Mouse (Mus musculus) embryonic facial prominence, embryonic 12.5 days (tissue): ENCODE data around the gene Hnf1a. TPM values are rescaled to one million over a fixed set of nuclear protein-coding genes. Genes with fewer than 3 reads are reported as not detected.
A peak's percentile ranks its signal among the peaks of the same experiment; 100 is the strongest.

Experiments
- ATAC-seq: fragments of 200-750 bp; cut with Nextera tagmentation; 2 replicates; pipeline ENCODE4 v1.8.0; 2017; ENCODE audit not compliant: insufficient number of reproducible peaks, insufficient read depth, low FRiP score, low TSS enrichment
- H3K27ac ChIP-seq: fragments of 300-500 bp; sonication (generic); 2 replicates; pipeline ENCODE4 v1.5.1; 2016; ENCODE audit warnings: mild to moderate bottlenecking
- H3K27me3 ChIP-seq: fragments of 300-500 bp; sonication (generic); 2 replicates; pipeline ENCODE4 v1.6.1; 2016; ENCODE audit warnings: mild to moderate bottlenecking, moderate library complexity
- H3K36me3 ChIP-seq: fragments of 300-500 bp; sonication (generic); 2 replicates; pipeline ENCODE4 v1.6.1; 2016; ENCODE audit warnings: mild to moderate bottlenecking
- H3K4me1 ChIP-seq: fragments of 300-500 bp; sonication (generic); 2 replicates; pipeline ENCODE4 v1.6.1; 2016
- H3K4me2 ChIP-seq: fragments of 300-500 bp; sonication (generic); replicated peaks from 2 replicates; pipeline ENCODE4 v1.6.1; 2016; ENCODE audit warnings: mild to moderate bottlenecking, moderate library complexity
- H3K4me3 ChIP-seq: fragments of 300-500 bp; sonication (generic); 2 replicates; pipeline ENCODE4 v1.5.1; 2016; ENCODE audit warnings: mild to moderate bottlenecking
- H3K9ac ChIP-seq: fragments of 300-500 bp; sonication (generic); 2 replicates; pipeline ENCODE4 v1.6.1; 2016; ENCODE audit warnings: mild to moderate bottlenecking, moderate library complexity
- H3K9me3 ChIP-seq: fragments of 300-500 bp; sonication (generic); 2 replicates; pipeline ENCODE4 v1.6.1; 2016; ENCODE audit warnings: mild to moderate bottlenecking, moderate library complexity
- WGBS: fragments of 180-500 bp; shearing (Covaris S2); methylation state at CpG from one replicate; pipeline ENCODE4 v1.1.7; 2016; 5-methylcytosine and 5-hydroxymethylcytosine counted together
- polyA plus RNA-seq: library from polyadenylated mRNA; unstranded; fragments of >200 nt; fragmentation: Nextera tagmentation; extraction: Ambion mirVana; gene quantifications from 2 replicates; pipeline ENCODE4 v1.2.1, GENCODE M21; 2016

The Hnf1a gene
- polyA plus RNA-seq, 1 experiment from 2014 or later, result 0.05 TPM

- Histone ChIP-seq H3K36me3 (no peaks in the 10 kb centered on the region), H3K4me1 (peaks cover 8% of the 10 kb centered on the region), H3K4me2 (no peak overlapping the region), H3K27ac (no peak overlapping the region), H3K9me3 (no peaks in the 10 kb centered on the region), H3K9ac (no peak overlapping the region), H3K27me3 (no peaks in the 10 kb centered on the region), H3K4me3 (no peak overlapping the region)
- 85% methylated on average over 5 of the region's 5 CpGs for WGBS
- no peak for ATAC-seq
Measured at GRCm38 (mm10) chr5:115007768-115008167, 36.9 kb upstream of the Hnf1a start.

- H3K27ac ChIP-seq, result no peak overlapping the region
- no peaks in the 10 kb centered on the region for H3K27me3 ChIP-seq
- no peaks in the 10 kb centered on the region for H3K9me3 ChIP-seq
- no peaks in the 10 kb centered on the region for H3K4me1 ChIP-seq
- no peak overlapping the region for H3K9ac ChIP-seq
- H3K36me3 ChIP-seq, result no peaks in the 10 kb centered on the region
- H3K4me2 ChIP-seq, result no peak overlapping the region
- H3K4me3 ChIP-seq, result no peak overlapping the region
- 80% methylated on average over 13 of the region's 13 CpGs for WGBS
- ATAC-seq, result no peak
Measured at GRCm38 (mm10) chr5:115003224-115003873, 32.5 kb upstream of the Hnf1a start.

- no peaks in the 10 kb centered on the region for H3K36me3 ChIP-seq
- no peak overlapping the region for H3K9ac ChIP-seq
- H3K4me1 ChIP-seq, result no peaks in the 10 kb centered on the region
- WGBS, result 72% methylated on average over 6 of the region's 6 CpGs
- no peak overlapping the region for H3K27ac ChIP-seq
- no peaks in the 10 kb centered on the region for H3K27me3 ChIP-seq
- no peaks in the 10 kb centered on the region for H3K9me3 ChIP-seq
- no peak for ATAC-seq
- no peak overlapping the region for H3K4me3 ChIP-seq
- no peak overlapping the region for H3K4me2 ChIP-seq
Measured at GRCm38 (mm10) chr5:115002781-115003180, 31.9 kb upstream of the Hnf1a start.

- no peak overlapping the region for H3K9ac ChIP-seq
- no peak overlapping the region for H3K4me2 ChIP-seq
- no peak overlapping the region for H3K4me3 ChIP-seq
- no peaks in the 10 kb centered on the region for H3K36me3 ChIP-seq
- ATAC-seq, result no peak
- no peaks in the 10 kb centered on the region for H3K27me3 ChIP-seq
- H3K9me3 ChIP-seq, result no peaks in the 10 kb centered on the region
- no peak overlapping the region for H3K27ac ChIP-seq
- WGBS, result 50% methylated on average over 8 of the region's 8 CpGs
- no peaks in the 10 kb centered on the region for H3K4me1 ChIP-seq
Measured at GRCm38 (mm10) chr5:115001464-115001863, 30.6 kb upstream of the Hnf1a start.

- 73% methylated on average over 2 of the region's 2 CpGs for WGBS
- H3K27me3 ChIP-seq, result no peaks in the 10 kb centered on the region
- no peaks in the 10 kb centered on the region for H3K9me3 ChIP-seq
- no peak overlapping the region for H3K4me2 ChIP-seq
- no peak overlapping the region for H3K9ac ChIP-seq
- H3K4me3 ChIP-seq, result no peak overlapping the region
- 0 out of 2 replicates have a peak overlapping the region, but pooled peaks have one; percentile 23 for H3K27ac ChIP-seq
- H3K36me3 ChIP-seq, result no peaks in the 10 kb centered on the region
- no peak for ATAC-seq
- H3K4me1 ChIP-seq, result no peaks in the 10 kb centered on the region
Measured at GRCm38 (mm10) chr5:115000503-115000902, 29.6 kb upstream of the Hnf1a start.

- 66% methylated on average over 6 of the region's 6 CpGs for WGBS
- Histone ChIP-seq H3K4me3 (no peak overlapping the region), H3K27ac (no peak overlapping the region), H3K27me3 (no peaks in the 10 kb centered on the region), H3K4me1 (no peaks in the 10 kb centered on the region), H3K36me3 (no peaks in the 10 kb centered on the region), H3K4me2 (no peak overlapping the region), H3K9ac (no peak overlapping the region), H3K9me3 (no peaks in the 10 kb centered on the region)
- no peak for ATAC-seq
Measured at GRCm38 (mm10) chr5:114997327-114997726, 26.4 kb upstream of the Hnf1a start.

GRCm38 (mm10) chr5:114996447-114996846 lies 25.6 kb upstream of the Hnf1a start:
- Histone ChIP-seq H3K36me3 (no peaks in the 10 kb centered on the region), H3K4me2 (no peak overlapping the region), H3K27ac (no peak overlapping the region), H3K4me3 (no peak overlapping the region), H3K9ac (no peak overlapping the region), H3K4me1 (no peaks in the 10 kb centered on the region), H3K9me3 (no peaks in the 10 kb centered on the region), H3K27me3 (no peaks in the 10 kb centered on the region)
- ATAC-seq, result no peak
- 86% methylated on average over 16 of the region's 16 CpGs for WGBS

- H3K4me3 ChIP-seq, result no peak overlapping the region
- no peaks in the 10 kb centered on the region for H3K36me3 ChIP-seq
- H3K9me3 ChIP-seq, result no peaks in the 10 kb centered on the region
- H3K27ac ChIP-seq, result no peak overlapping the region
- H3K4me1 ChIP-seq, result peaks cover 2% of the 10 kb centered on the region; the same call in 1 of the 2 replicates
- H3K27me3 ChIP-seq, result no peaks in the 10 kb centered on the region
- no peak for ATAC-seq
- no peak overlapping the region for H3K4me2 ChIP-seq
- no peak overlapping the region for H3K9ac ChIP-seq
Measured at GRCm38 (mm10) chr5:114985074-114985473, 14.2 kb upstream of the Hnf1a start.

- ATAC-seq, result no peak
- Histone ChIP-seq H3K4me2 (no peak overlapping the region), H3K4me3 (no peak overlapping the region), H3K4me1 (peaks cover 11% of the 10 kb centered on the region; the same call in 1 of the 2 replicates), H3K9ac (no peak overlapping the region), H3K36me3 (no peaks in the 10 kb centered on the region), H3K9me3 (no peaks in the 10 kb centered on the region), H3K27ac (no peak overlapping the region), H3K27me3 (no peaks in the 10 kb centered on the region)
- 48% methylated on average over 15 of the region's 15 CpGs for WGBS
Measured at GRCm38 (mm10) chr5:114982001-114982400, 11.1 kb upstream of the Hnf1a start.

GRCm38 (mm10) chr5:114980122-114980748 lies 9.3 kb upstream of the Hnf1a start:
- no peaks in the 10 kb centered on the region for H3K36me3 ChIP-seq
- H3K27ac ChIP-seq, result no peak overlapping the region
- H3K4me2 ChIP-seq, result peak overlapping the region; percentile 89
- 0 out of 2 replicates have a peak overlapping the region, but pooled peaks have one; percentile 49 for H3K9ac ChIP-seq
- no peak for ATAC-seq
- WGBS, result 19% methylated on average over 16 of the region's 16 CpGs
- peaks cover 11% of the 10 kb centered on the region; the same call in 1 of the 2 replicates for H3K4me1 ChIP-seq
- peak overlapping the region; percentile 39 for H3K4me3 ChIP-seq
- no peaks in the 10 kb centered on the region for H3K27me3 ChIP-seq
- no peaks in the 10 kb centered on the region for H3K9me3 ChIP-seq

- peak overlapping the region; percentile 49 for H3K9ac ChIP-seq
- H3K27ac ChIP-seq, result no peak overlapping the region
- H3K36me3 ChIP-seq, result no peaks in the 10 kb centered on the region
- no peaks in the 10 kb centered on the region for H3K27me3 ChIP-seq
- WGBS, result 5% methylated on average over 32 of the region's 32 CpGs
- H3K4me1 ChIP-seq, result peaks cover 11% of the 10 kb centered on the region; the same call in 1 of the 2 replicates
- ATAC-seq, result 0 out of 2 replicates have a peak, but pooled peaks have one; percentile 32
- no peaks in the 10 kb centered on the region for H3K9me3 ChIP-seq
- peak overlapping the region; percentile 89 for H3K4me2 ChIP-seq
- peak overlapping the region; percentile 39 for H3K4me3 ChIP-seq
Measured at GRCm38 (mm10) chr5:114979250-114980121, 8.6 kb upstream of the Hnf1a start.
